Mouse (Mus musculus) c-Kit-positive CD71-positive TER-119-negative erythroid progenitor cells, embryonic 14.5 days (primary cell): Measurements from ENCODE around the gene Kcnj12.

Experiments used
- DNase-seq: peaks from one replicate; pipeline ENCODE4 v3.0.0-alpha.2; 2013; ENCODE audit warnings: low read depth

The Kcnj12 gene

GRCm38 (mm10) chr11:61059691-61060457, 37.5 kb downstream of the Kcnj12 start:
- no peak for DNase-seq

- no peak for DNase-seq
Measured at GRCm38 (mm10) chr11:61060634-61061033, 38.3 kb downstream of the Kcnj12 start.

- DNase-seq, result no peak
Measured at GRCm38 (mm10) chr11:61062548-61063461, 40.4 kb downstream of the Kcnj12 start.

DNA sequence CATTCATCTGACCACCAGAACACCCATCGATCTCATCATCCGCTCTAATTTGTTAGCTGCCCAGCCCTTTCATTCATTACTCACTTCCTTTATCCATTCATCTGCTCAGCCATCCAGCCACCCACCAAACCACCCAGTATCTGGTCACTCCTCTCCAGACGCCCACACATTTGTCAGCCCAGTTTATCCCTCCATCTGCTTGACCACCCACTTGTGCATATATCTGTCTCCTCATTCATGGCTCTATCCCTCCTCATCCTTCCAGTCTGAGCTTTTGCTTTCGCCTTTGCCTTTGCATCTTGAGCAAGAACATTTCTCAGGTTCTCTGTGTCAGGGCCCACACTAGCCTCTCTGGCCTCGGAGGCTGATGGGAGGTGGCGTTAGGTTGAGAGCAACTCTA, 41.1 kb downstream of the Kcnj12 start:
- DNase-seq, result no peak

- DNase-seq, result no peak
Measured at GRCm38 (mm10) chr11:61065620-61066019, 43.3 kb downstream of the Kcnj12 start.

GRCm38 (mm10) chr11:61067133-61067835, 44.9 kb downstream of the Kcnj12 start:
- peak; percentile 46 for DNase-seq

GRCm38 (mm10) chr11:61068866-61069265, 46.5 kb downstream of the Kcnj12 start:
- DNase-seq, result no peak

DNA sequence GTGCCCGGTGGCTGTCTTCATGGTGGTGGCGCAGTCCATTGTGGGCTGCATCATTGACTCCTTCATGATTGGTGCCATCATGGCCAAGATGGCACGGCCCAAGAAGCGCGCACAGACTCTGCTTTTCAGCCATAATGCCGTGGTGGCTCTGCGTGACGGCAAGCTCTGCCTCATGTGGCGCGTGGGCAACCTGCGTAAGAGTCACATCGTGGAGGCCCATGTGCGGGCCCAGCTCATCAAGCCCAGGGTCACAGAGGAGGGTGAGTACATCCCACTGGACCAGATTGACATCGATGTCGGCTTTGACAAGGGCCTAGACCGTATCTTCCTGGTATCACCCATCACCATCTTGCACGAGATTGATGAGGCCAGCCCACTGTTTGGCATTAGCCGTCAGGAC, 47.3 kb downstream of the Kcnj12 start:
- DNase-seq, result no peak

- no peak for DNase-seq
Measured at GRCm38 (mm10) chr11:61074646-61075317, 52.4 kb downstream of the Kcnj12 start.

- DNase-seq, result peak; percentile 61
Measured at GRCm38 (mm10) chr11:61075361-61076326, 53.3 kb downstream of the Kcnj12 start.

- no peak for DNase-seq
Measured at GRCm38 (mm10) chr11:61081624-61082023, 59.3 kb downstream of the Kcnj12 start.

DNA sequence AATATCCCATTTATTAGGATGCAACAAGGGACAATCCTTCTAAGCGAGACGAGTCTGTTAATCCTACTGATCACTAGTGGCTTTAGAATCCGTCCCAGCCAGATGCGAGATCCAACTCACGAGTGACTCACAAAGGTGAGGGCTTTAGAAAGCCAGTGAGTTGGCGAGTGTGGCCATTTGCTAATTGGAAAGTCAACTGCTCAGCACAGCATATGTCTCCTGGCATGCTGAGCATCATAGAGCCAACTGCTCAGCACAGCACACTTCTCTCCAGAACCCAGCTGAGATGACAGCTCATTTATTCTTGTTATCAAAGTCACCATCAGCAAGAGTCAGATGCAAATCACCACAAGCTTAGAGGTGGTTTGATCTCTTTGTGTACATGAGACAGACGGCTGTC, 67.8 kb downstream of the Kcnj12 start:
- DNase-seq, result no peak

DNA sequence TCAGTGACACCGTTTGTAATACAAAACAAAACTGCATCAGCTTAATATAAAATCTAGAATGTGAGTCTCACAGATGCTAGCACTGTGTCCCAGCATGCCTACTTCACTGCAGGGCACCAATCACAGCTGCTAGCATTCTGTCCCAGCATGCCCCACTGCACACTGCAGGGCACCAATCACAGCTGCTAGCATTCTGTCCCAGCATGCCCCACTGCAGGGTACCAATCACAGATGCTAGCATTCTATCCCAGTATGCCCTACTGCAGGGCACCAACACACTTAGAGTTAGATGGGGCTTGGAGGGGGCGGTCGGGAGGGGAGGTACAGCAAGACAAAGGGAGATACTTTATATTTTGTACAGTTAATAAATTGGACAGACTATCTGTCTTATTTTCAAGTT, 68.8 kb downstream of the Kcnj12 start:
- DNase-seq, result no peak

GRCm38 (mm10) chr11:61091642-61092262, 69.4 kb downstream of the Kcnj12 start:
- DNase-seq, result peak; percentile 56

- no peak for DNase-seq
Measured at GRCm38 (mm10) chr11:61098046-61098445, 75.7 kb downstream of the Kcnj12 start.

DNA sequence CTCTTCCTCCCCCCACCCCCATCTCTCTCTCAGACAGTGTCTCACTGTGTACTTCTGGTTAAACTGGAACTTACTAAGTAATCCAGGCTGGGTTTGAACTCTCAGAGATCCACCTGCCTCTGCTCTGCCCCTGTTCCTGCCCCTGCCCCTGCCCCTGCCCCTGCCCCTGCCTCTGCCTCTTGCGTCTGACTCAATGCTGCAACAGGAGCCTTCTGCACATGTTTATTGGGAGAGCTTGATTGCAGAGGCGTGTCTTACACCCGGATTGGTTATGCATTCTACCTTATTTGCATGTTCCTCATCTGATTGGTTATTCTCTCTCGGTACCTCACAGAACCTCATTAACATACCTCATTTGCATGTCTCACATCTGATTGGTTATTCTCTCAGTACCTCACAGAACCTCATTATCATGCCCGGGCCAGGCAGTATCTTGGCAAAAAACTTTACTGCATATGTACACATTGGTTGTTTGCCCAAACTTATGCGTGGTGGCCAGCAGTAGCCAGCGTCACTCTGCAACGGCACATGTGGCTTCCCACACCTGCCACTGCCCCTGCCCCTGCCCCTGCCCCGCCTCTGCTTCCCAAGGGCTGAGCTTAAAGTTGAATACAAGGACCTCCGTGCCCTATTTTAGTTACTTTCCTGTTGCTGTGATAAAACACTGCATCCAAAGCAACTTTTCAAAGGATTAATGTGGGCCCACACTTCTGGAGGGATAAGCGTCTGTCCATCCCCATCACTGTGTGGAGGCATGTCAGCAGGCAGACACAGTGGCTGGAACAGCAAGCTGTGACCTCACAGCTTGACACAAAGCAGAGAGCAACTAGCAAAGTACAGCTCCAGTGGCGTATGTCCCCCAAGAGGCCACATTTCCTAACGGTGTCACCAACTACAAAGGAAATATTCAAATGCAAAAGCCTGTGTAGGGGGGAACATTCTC, 80.3 kb downstream of the Kcnj12 start:
- no peak for DNase-seq

GRCm38 (mm10) chr11:61104241-61104901, 82.0 kb downstream of the Kcnj12 start:
- DNase-seq, result peak; percentile 77

DNA sequence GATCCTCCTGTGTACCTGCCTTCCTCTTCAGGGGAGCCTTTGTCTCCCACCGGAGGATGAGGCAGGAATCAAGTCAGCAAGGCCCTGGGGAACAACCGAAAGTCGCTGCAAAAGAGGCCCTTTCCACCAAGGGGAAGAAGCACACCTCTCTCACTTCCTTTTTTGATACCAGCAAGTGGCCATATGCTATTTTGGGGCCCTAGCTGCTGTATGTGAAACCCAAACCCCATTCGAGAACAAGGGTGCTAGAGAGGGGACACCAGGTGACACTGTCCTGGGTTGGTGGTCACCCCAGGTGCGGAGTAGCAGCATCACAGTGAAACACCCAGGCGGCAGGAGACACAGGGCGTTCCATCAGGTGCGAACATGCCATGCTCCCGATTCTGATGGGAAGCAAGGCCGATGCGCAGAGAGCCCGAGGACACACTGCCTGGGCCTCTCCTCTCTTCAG, 86.6 kb downstream of the Kcnj12 start:
- DNase-seq, result no peak
